Comparison of ENCODE assay signal across 29 mouse cellular contexts in genomic region chr4:64235534-64235933, GRCm38 (mm10).
A peak's percentile ranks its signal among the peaks of the same experiment; 100 is the strongest.
DNase-seq lines count a peak whose midpoint lies in the region; ATAC-seq and TF ChIP-seq lines count a peak whose summit lies in the region.
"Had no signal": no experiment of that assay in that cellular context is flagged by ENCODE, and none has a peak within 500 bp of the region (broad histone marks: within the 10 kb centered on the region; RNA-seq: fewer than 3 reads in every experiment).

No protein-coding gene starts in this region.

- 0 out of 2 replicates have a peak, but pooled peaks have one; percentile 27 for ATAC-seq in frontal cortex, adult (ENCODE audit: low TSS enrichment)
- ATAC-seq in limb, embryonic 15.5 days (ENCODE audit: insufficient number of reproducible peaks, low FRiP score, low TSS enrichment, low read depth) = no peak
- ATAC-seq in midbrain, embryonic 15.5 days (replicated peaks) = no peak
- ATAC-seq: forebrain, embryonic 13.5 days; forebrain, postnatal 0 days; hindbrain, embryonic 16.5 days; intestine, embryonic 15.5 days; Patski had no signal

- H3K36me3 ChIP-seq in C2C12 (ENCODE audit: control insufficient read depth, insufficient read depth) = no peaks in the 10 kb centered on the region
- no peaks in the 10 kb centered on the region for H3K36me3 ChIP-seq in limb, embryonic 15.5 days
- no peaks in the 10 kb centered on the region for H3K36me3 ChIP-seq in midbrain, embryonic 15.5 days (replicated peaks)
- H3K36me3 ChIP-seq: embryonic facial prominence, embryonic 10.5 days; embryonic facial prominence, embryonic 13.5 days; forebrain, embryonic 10.5 days; hindbrain, embryonic 10.5 days; hindbrain, embryonic 13.5 days; intestine, embryonic 15.5 days had no signal

- no peak overlapping the region for H3K4me2 ChIP-seq in limb, embryonic 15.5 days
- no peak overlapping the region for H3K4me2 ChIP-seq in midbrain, embryonic 15.5 days
- H3K4me2 ChIP-seq: embryonic facial prominence, embryonic 13.5 days; forebrain, embryonic 13.5 days; heart, embryonic 11.5 days; hindbrain, embryonic 13.5 days; intestine, embryonic 15.5 days had no signal

- TF ChIP-seq CTCF in C2C12 (IDR thresholded peaks at IDR 0.05; ENCODE audit: control insufficient read depth, insufficient read depth, insufficient read length) = no peak

- H3K79me2 ChIP-seq in C2C12 (ENCODE audit: control insufficient read depth, insufficient read depth) = no peaks in the 10 kb centered on the region

- H3K9me3 ChIP-seq in limb, embryonic 15.5 days = no peaks in the 10 kb centered on the region
- H3K9me3 ChIP-seq in midbrain, embryonic 15.5 days = no peaks in the 10 kb centered on the region
- H3K9me3 ChIP-seq: embryonic facial prominence, embryonic 10.5 days; embryonic facial prominence, embryonic 13.5 days; forebrain, embryonic 10.5 days; forebrain, embryonic 13.5 days; hindbrain, embryonic 10.5 days; hindbrain, embryonic 13.5 days; intestine, embryonic 15.5 days had no signal

- H3K27ac ChIP-seq in brown adipose tissue, adult 24 weeks (replicated peaks; ENCODE audit: low read depth, low read length) = 0 out of 2 replicates have a peak overlapping the region, but pooled peaks have one; percentile 27
- H3K27ac ChIP-seq in limb, embryonic 15.5 days = peak overlapping the region; percentile 40; the same call in 1 of the 2 replicates
- H3K27ac ChIP-seq in midbrain, embryonic 15.5 days = no peak overlapping the region
- H3K27ac ChIP-seq: embryonic facial prominence, embryonic 10.5 days; embryonic facial prominence, embryonic 13.5 days; forebrain, embryonic 10.5 days; forebrain, embryonic 13.5 days; hindbrain, embryonic 10.5 days; hindbrain, embryonic 13.5 days; intestine, embryonic 15.5 days had no signal

- H3K27me3 ChIP-seq in C2C12 (ENCODE audit: control insufficient read depth, insufficient read depth, insufficient read length) = no peaks in the 10 kb centered on the region
- H3K27me3 ChIP-seq in limb, embryonic 15.5 days = no peaks in the 10 kb centered on the region
- H3K27me3 ChIP-seq in midbrain, embryonic 15.5 days (replicated peaks) = no peaks in the 10 kb centered on the region
- H3K27me3 ChIP-seq: embryonic facial prominence, embryonic 13.5 days; forebrain, embryonic 13.5 days; hindbrain, embryonic 13.5 days; intestine, embryonic 15.5 days; Patski had no signal

- H3K4me3 ChIP-seq in C2C12 (ENCODE audit: insufficient read depth, poor library complexity, severe bottlenecking) = no peak overlapping the region
- H3K4me3 ChIP-seq in brown adipose tissue, adult 24 weeks (ENCODE audit: insufficient read depth, low read depth, low read length) = no peak overlapping the region
- no peak overlapping the region for H3K4me3 ChIP-seq in limb, embryonic 15.5 days
- no peak overlapping the region for H3K4me3 ChIP-seq in midbrain, embryonic 15.5 days
- H3K4me3 ChIP-seq: embryonic facial prominence, embryonic 10.5 days; embryonic facial prominence, embryonic 13.5 days; forebrain, embryonic 10.5 days; forebrain, embryonic 13.5 days; hindbrain, embryonic 10.5 days; hindbrain, embryonic 13.5 days; intestine, embryonic 15.5 days had no signal

- no peak for DNase-seq in frontal cortex, postnatal 25 days (ENCODE audit: low spot score in 2 of 2)
- no peak for DNase-seq in gastrocnemius, postnatal 25 days
- DNase-seq in gastrocnemius, postnatal 10 days = no peak
- DNase-seq: adrenal gland, postnatal 10 days; adrenal gland, postnatal 36 days; cerebellum, adult 11-12 months; cerebellum, adult 8-10 months; cerebellum, postnatal 10 days; cerebellum, postnatal 36 days; embryo, embryonic 11 days; forebrain, postnatal 0 days; gastrocnemius, postnatal 14 days; heart, postnatal 36 days; kidney, adult 11 months had no signal

- no peak overlapping the region for H3ac ChIP-seq in C2C12 (ENCODE audit: control insufficient read depth, insufficient read length, low read depth)

- H3K79me3 ChIP-seq in C2C12 (ENCODE audit: low read depth) = no peaks in the 10 kb centered on the region

- no peak overlapping the region for H3K9ac ChIP-seq in limb, embryonic 15.5 days
- H3K9ac ChIP-seq in midbrain, embryonic 15.5 days = no peak overlapping the region
- H3K9ac ChIP-seq: embryonic facial prominence, embryonic 13.5 days; forebrain, embryonic 13.5 days; forebrain, postnatal 0 days; hindbrain, embryonic 13.5 days; intestine, embryonic 15.5 days had no signal

- WGBS in limb, embryonic 15.5 days = 73% methylated on average over 4 of the region's 4 CpGs
- 84% methylated on average over 4 of the region's 4 CpGs for WGBS in midbrain, embryonic 15.5 days

- H3K4me1 ChIP-seq in brown adipose tissue, adult 24 weeks (ENCODE audit: control insufficient read depth, insufficient read depth, insufficient read length, low read length) = no peaks in the 10 kb centered on the region
- H3K4me1 ChIP-seq in limb, embryonic 15.5 days = peaks cover 11% of the 10 kb centered on the region; the same call in 1 of the 2 replicates
- H3K4me1 ChIP-seq in midbrain, embryonic 15.5 days = no peaks in the 10 kb centered on the region
- H3K4me1 ChIP-seq: embryonic facial prominence, embryonic 10.5 days; forebrain, embryonic 10.5 days; forebrain, embryonic 13.5 days; hindbrain, embryonic 10.5 days; hindbrain, embryonic 13.5 days; intestine, embryonic 15.5 days had no signal

TF ChIP-seq in C2C12, 6 proteins besides CTCF, POLR2A, EP300 and RAD21:
- TF ChIP-seq CEBPB (IDR thresholded peaks at IDR 0.05; ENCODE audit: low read depth) (no peak), MYOG (IDR thresholded peaks at IDR 0.05; ENCODE audit: control insufficient read depth, extremely low read depth, insufficient read length) (no peak), MAX (IDR thresholded peaks at IDR 0.05) (no peak), MYOD1 (IDR thresholded peaks at IDR 0.05; ENCODE audit: control insufficient read depth, insufficient read length, low read depth) (peak; percentile 55), FOSL1 (IDR thresholded peaks at IDR 0.05; ENCODE audit: insufficient read depth, low read length, poor library complexity, severe bottlenecking) (peak; percentile 82), USF1 (IDR thresholded peaks at IDR 0.05; ENCODE audit: low read depth) (no peak)
